Mouse (Mus musculus): ENCODE results near the gene Camta1.

- TF ChIP-seq POLR2A (IDR thresholded peaks at IDR 0.05; ENCODE audit: low read depth, low read length) (no peak), CTCF (conservative IDR thresholded peaks at IDR 0.05; ENCODE audit: insufficient read depth, insufficient read length, low read depth, low read length) (no peak)
These were observed 114.0 kb downstream of the Camta1 start for GRCm38 (mm10) chr4:151747723-151748122.
